Mouse (Mus musculus) bone marrow macrophage, adult 2 months (primary cell): Measurements from ENCODE around the gene Gm8122.
"Not testable (repeated sequence)": the region's sequence is repeated elsewhere in the genome, so short reads cannot be mapped to it uniquely, and the experiment has no call there.

ENCODE experiments used
- CTCF ChIP-seq: IDR thresholded peaks from 2 replicates; pipeline ENCODE4 v1.5.1; 2012; ENCODE audit warnings: low read depth, mild to moderate bottlenecking, low read length, moderate library complexity
- POLR2A ChIP-seq: IDR thresholded peaks from 2 replicates; pipeline ENCODE4 v1.6.1; 2012; ENCODE audit warnings: mild to moderate bottlenecking, low read depth, low read length, borderline replicate concordance

DNA sequence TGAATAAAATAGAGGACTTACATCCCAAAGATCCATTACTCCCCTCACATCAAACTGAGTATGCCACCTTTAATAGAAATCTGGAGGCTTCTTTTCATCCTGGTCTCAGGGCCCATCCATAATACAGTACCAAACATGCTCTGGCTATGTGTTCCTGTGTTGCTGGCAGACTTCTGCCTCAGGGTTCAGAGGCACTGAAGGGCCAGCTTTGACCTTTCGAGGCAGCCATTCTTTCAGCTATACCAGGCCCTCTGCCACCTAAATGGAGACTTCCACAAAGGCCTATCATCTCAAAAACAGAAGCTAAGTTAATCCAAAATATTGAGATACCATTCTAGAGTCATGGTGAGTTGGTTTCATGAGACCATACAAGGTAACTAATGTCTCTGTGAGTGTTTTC is 21.4 kb upstream of the Gm8122 start:
- not testable (repeated sequence) for TF ChIP-seq POLR2A, CTCF
